ENCODE assay signal across 22 mouse cellular contexts in the genomic region with DNA sequence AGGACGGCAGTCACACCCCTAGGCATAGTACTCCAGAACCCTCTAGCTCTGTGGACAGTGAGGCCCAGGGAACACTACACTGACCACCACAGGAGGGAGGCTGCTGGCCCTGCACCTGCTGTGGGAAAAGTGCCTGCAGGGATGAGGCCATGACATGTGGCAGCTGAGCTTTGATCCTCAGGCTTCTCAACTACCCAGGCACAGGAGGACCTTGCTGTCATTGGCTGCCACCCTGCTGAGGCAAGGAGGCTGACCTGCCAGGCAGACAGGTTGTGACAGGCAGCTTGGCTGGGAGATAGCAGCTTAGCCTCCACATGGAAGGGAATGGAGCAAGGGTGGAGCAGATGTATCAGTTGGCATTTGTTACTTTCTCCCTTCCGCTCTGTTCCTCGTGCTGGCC. TPM values are rescaled to one million over a fixed set of nuclear protein-coding genes. Genes with fewer than 3 reads are reported as not detected.
DNase-seq lines count a peak whose midpoint lies in the region; ATAC-seq and TF ChIP-seq lines count a peak whose summit lies in the region.
"Had no signal": no experiment of that assay in that cellular context is flagged by ENCODE, and none has a peak within 500 bp of the region (broad histone marks: within the 10 kb centered on the region; RNA-seq: fewer than 3 reads in every experiment).

No protein-coding gene starts in this region.

- H3K27ac ChIP-seq in embryonic facial prominence, embryonic 14.5 days (replicated peaks; ENCODE audit: low read depth, low read length): no peak overlapping the region
- no peak overlapping the region for H3K27ac ChIP-seq in embryonic facial prominence, embryonic 10.5 days (replicated peaks)
- H3K27ac ChIP-seq in stomach, embryonic 15.5 days: no peak overlapping the region
- no peak overlapping the region for H3K27ac ChIP-seq in stomach, postnatal 0 days (replicated peaks)
- peak overlapping the region; percentile 78 for H3K27ac ChIP-seq in gastrocnemius, adult 2 months
- no peak overlapping the region for H3K27ac ChIP-seq in intestine, embryonic 15.5 days
- H3K27ac ChIP-seq: forebrain, embryonic 12.5 days; macrophage had no signal

- peak; percentile 20; the same call in 1 of the 2 replicates for ATAC-seq in embryonic facial prominence, embryonic 14.5 days (ENCODE audit: low read depth)
- ATAC-seq in stomach, embryonic 15.5 days (ENCODE audit: insufficient read depth, low FRiP score, low read depth): 0 out of 2 replicates have a peak, but pooled peaks have one; percentile 23
- ATAC-seq in stomach, postnatal 0 days (ENCODE audit: low FRiP score, low TSS enrichment): no peak
- no peak for ATAC-seq in intestine, embryonic 15.5 days

- intact Hi-C loops in gastrocnemius, adult 2 months (cut with DNase I): loop anchor here (5.0 kb wide), 1 partner anchor 33 kb away; no protein-coding TSS in a partner anchor

- no peak overlapping the region for H3K4me2 ChIP-seq in embryonic facial prominence, embryonic 14.5 days (ENCODE audit: low read depth, low read length)
- no peak overlapping the region for H3K4me2 ChIP-seq in stomach, embryonic 15.5 days
- no peak overlapping the region for H3K4me2 ChIP-seq in stomach, postnatal 0 days (replicated peaks; ENCODE audit: low read depth)
- no peak overlapping the region for H3K4me2 ChIP-seq in intestine, embryonic 15.5 days (replicated peaks)
- H3K4me2 ChIP-seq: forebrain, embryonic 12.5 days had no signal

- H3K27me3 ChIP-seq in embryonic facial prominence, embryonic 14.5 days (replicated peaks; ENCODE audit: control insufficient read depth, insufficient read depth, low read length): no peaks in the 10 kb centered on the region
- no peaks in the 10 kb centered on the region for H3K27me3 ChIP-seq in embryonic facial prominence, embryonic 10.5 days (replicated peaks; ENCODE audit: low read depth, poor library complexity, severe bottlenecking)
- no peaks in the 10 kb centered on the region for H3K27me3 ChIP-seq in stomach, embryonic 15.5 days (replicated peaks)
- no peaks in the 10 kb centered on the region for H3K27me3 ChIP-seq in stomach, postnatal 0 days (ENCODE audit: control insufficient read depth, insufficient read depth, low read length)
- no peaks in the 10 kb centered on the region for H3K27me3 ChIP-seq in intestine, embryonic 15.5 days (replicated peaks)
- H3K27me3 ChIP-seq: forebrain, embryonic 12.5 days had no signal

- peaks cover 89% of the 10 kb centered on the region for H3K36me3 ChIP-seq in embryonic facial prominence, embryonic 14.5 days (ENCODE audit: control insufficient read depth, insufficient read depth, low read length)
- H3K36me3 ChIP-seq in embryonic facial prominence, embryonic 10.5 days (replicated peaks): peaks cover 95% of the 10 kb centered on the region
- H3K36me3 ChIP-seq in stomach, embryonic 15.5 days: peaks cover 47% of the 10 kb centered on the region
- H3K36me3 ChIP-seq in stomach, postnatal 0 days (ENCODE audit: control insufficient read depth, insufficient read depth, low read length): peaks cover 13% of the 10 kb centered on the region; the same call in 1 of the 2 replicates
- peaks cover 48% of the 10 kb centered on the region for H3K36me3 ChIP-seq in intestine, embryonic 15.5 days

- no peak for DNase-seq in embryonic facial prominence, embryonic 14.5 days (ENCODE audit: low spot score)
- no peak for DNase-seq in embryonic facial prominence, embryonic 10.5 days (ENCODE audit: low spot score)
- no peak for DNase-seq in stomach, postnatal 0 days (ENCODE audit: low spot score)
- DNase-seq in gastrocnemius, adult 2 months: peak; percentile 87
- no peak for DNase-seq in Muller cell, postnatal 12 days (ENCODE audit: inconsistent ontology term)
- no peak for DNase-seq in thymus, postnatal 25 days
- DNase-seq: adrenal gland, adult 2 months; kidney, adult 18-20 months; kidney, postnatal 4 days; liver; lung, adult 2 months; thymus, adult 18-20 months had no signal

- WGBS in embryonic facial prominence, embryonic 14.5 days: 62% methylated on average over 3 of the region's 3 CpGs
- 82% methylated on average over 3 of the region's 3 CpGs for WGBS in embryonic facial prominence, embryonic 10.5 days
- 86% methylated on average over 3 of the region's 3 CpGs for WGBS in stomach, embryonic 15.5 days
- 71% methylated on average over 3 of the region's 3 CpGs for WGBS in stomach, postnatal 0 days
- 89% methylated on average over 3 of the region's 3 CpGs for WGBS in intestine, embryonic 15.5 days

- no peaks in the 10 kb centered on the region for H3K9me3 ChIP-seq in embryonic facial prominence, embryonic 14.5 days (ENCODE audit: control insufficient read depth, low read length)
- H3K9me3 ChIP-seq in embryonic facial prominence, embryonic 10.5 days: no peaks in the 10 kb centered on the region
- H3K9me3 ChIP-seq in stomach, embryonic 15.5 days: no peaks in the 10 kb centered on the region
- H3K9me3 ChIP-seq in stomach, postnatal 0 days (ENCODE audit: control insufficient read depth, low read length): no peaks in the 10 kb centered on the region
- no peaks in the 10 kb centered on the region for H3K9me3 ChIP-seq in intestine, embryonic 15.5 days
- H3K9me3 ChIP-seq: forebrain, embryonic 12.5 days had no signal

- TF ChIP-seq EP300 in stomach, postnatal 0 days (optimal IDR thresholded peaks at IDR 0.05): no peak

- TF ChIP-seq CTCF in stomach, postnatal 0 days (IDR thresholded peaks at IDR 0.05; ENCODE audit: low read depth): no peak
- TF ChIP-seq CTCF in gastrocnemius, adult 2 months (IDR thresholded peaks at IDR 0.05): peak; percentile 20

- H3K4me1 ChIP-seq in embryonic facial prominence, embryonic 14.5 days (ENCODE audit: control insufficient read depth, insufficient read depth, low read length): no peaks in the 10 kb centered on the region
- no peaks in the 10 kb centered on the region for H3K4me1 ChIP-seq in embryonic facial prominence, embryonic 10.5 days
- H3K4me1 ChIP-seq in stomach, embryonic 15.5 days: no peaks in the 10 kb centered on the region
- no peaks in the 10 kb centered on the region for H3K4me1 ChIP-seq in stomach, postnatal 0 days (replicated peaks; ENCODE audit: control insufficient read depth, insufficient read depth)
- 0 out of 2 replicates have a peak, but pooled peaks cover 2% of the 10 kb centered on the region for H3K4me1 ChIP-seq in intestine, embryonic 15.5 days (replicated peaks)
- H3K4me1 ChIP-seq: forebrain, embryonic 12.5 days had no signal

- H3K9ac ChIP-seq in embryonic facial prominence, embryonic 14.5 days (ENCODE audit: low read depth, low read length): no peak overlapping the region
- H3K9ac ChIP-seq in stomach, embryonic 15.5 days: no peak overlapping the region
- H3K9ac ChIP-seq in stomach, postnatal 0 days (ENCODE audit: low read length): no peak overlapping the region
- H3K9ac ChIP-seq in intestine, embryonic 15.5 days: no peak overlapping the region
- H3K9ac ChIP-seq: forebrain, embryonic 12.5 days had no signal

- no peak overlapping the region for H3K4me3 ChIP-seq in embryonic facial prominence, embryonic 14.5 days (ENCODE audit: low read depth, low read length)
- H3K4me3 ChIP-seq in embryonic facial prominence, embryonic 10.5 days: no peak overlapping the region
- H3K4me3 ChIP-seq in stomach, embryonic 15.5 days (replicated peaks): no peak overlapping the region
- H3K4me3 ChIP-seq in stomach, postnatal 0 days (ENCODE audit: low read depth, low read length): no peak overlapping the region
- no peak overlapping the region for H3K4me3 ChIP-seq in gastrocnemius, adult 2 months
- H3K4me3 ChIP-seq in intestine, embryonic 15.5 days (replicated peaks): no peak overlapping the region
- H3K4me3 ChIP-seq: forebrain, embryonic 12.5 days had no signal

RNA-seq across cellular contexts. Expression of a gene that starts 46.0 kb away (rescaled TPM):
- polyA plus RNA-seq in embryonic facial prominence, embryonic 14.5 days (2014; fragmentation: Nextera tagmentation; extraction: Ambion mirVana): not detected in 2 replicates
- polyA plus RNA-seq in embryonic facial prominence, embryonic 10.5 days (2016; fragmentation: Nextera tagmentation; extraction: Ambion mirVana): not detected in 2 replicates
- 2.4 and 2.9 TPM in 2 replicates for polyA plus RNA-seq in stomach, embryonic 15.5 days (2015; fragmentation: Nextera tagmentation; extraction: Ambion mirVana)
- 5.8 and 6.1 TPM in 2 replicates for polyA plus RNA-seq in stomach, postnatal 0 days (2015; fragmentation: Nextera tagmentation; extraction: Ambion mirVana)
- not detected for total RNA-seq in gastrocnemius, adult 2 months (2021)
- polyA plus RNA-seq in intestine, embryonic 15.5 days (2015; fragmentation: Nextera tagmentation; extraction: Ambion mirVana): 0.43 and 1.3 TPM in 2 replicates
- total RNA-seq: adrenal gland, adult 2 months; monocyte, adult 5-6 weeks; neutrophil, adult 5-6 weeks had no signal
- polyA plus RNA-seq: adrenal gland, adult 2 months; forebrain, embryonic 12.5 days; heart, embryonic 14.5 days; hindbrain, embryonic 11.5 days; macrophage had no signal

RNA-seq across cellular contexts. Expression of a gene that starts 53.6 kb away (rescaled TPM):
- polyA plus RNA-seq in embryonic facial prominence, embryonic 14.5 days (2014; fragmentation: Nextera tagmentation; extraction: Ambion mirVana): 1.0 TPM in 1 of 2 replicates, not detected in the other
- polyA plus RNA-seq in embryonic facial prominence, embryonic 10.5 days (2016; fragmentation: Nextera tagmentation; extraction: Ambion mirVana): not detected in 2 replicates
- not detected in 2 replicates for polyA plus RNA-seq in stomach, embryonic 15.5 days (2015; fragmentation: Nextera tagmentation; extraction: Ambion mirVana)
- polyA plus RNA-seq in stomach, postnatal 0 days (2015; fragmentation: Nextera tagmentation; extraction: Ambion mirVana): 0.28 TPM in 1 of 2 replicates, not detected in the other
- not detected for total RNA-seq in gastrocnemius, adult 2 months (2021)
- polyA plus RNA-seq in intestine, embryonic 15.5 days (2015; fragmentation: Nextera tagmentation; extraction: Ambion mirVana): 0.33 and 0.95 TPM in 2 replicates
- total RNA-seq: adrenal gland, adult 2 months; left cerebral cortex, adult 18-20 months; monocyte, adult 5-6 weeks had no signal
- polyA plus RNA-seq: adrenal gland, adult 2 months; embryonic facial prominence, embryonic 11.5 days; forebrain, embryonic 12.5 days; heart, embryonic 14.5 days; hindbrain, embryonic 11.5 days; lung, adult 2 months; macrophage had no signal

Comparison
In these comparisons a context has a peak if more than half of its experiments do, and no peak if none do; other contexts are left out.
1. ATAC-seq: peak in embryonic facial prominence, embryonic 14.5 days (single experiment) and stomach, embryonic 15.5 days (single experiment); none in stomach, postnatal 0 days (single experiment) and intestine, embryonic 15.5 days (single experiment).